Mouse (Mus musculus): ENCODE measurements around the gene Pofut2. TPM values are rescaled to one million over a fixed set of nuclear protein-coding genes. Genes with fewer than 3 reads are reported as not detected.

Gene Pofut2
- total RNA-seq (2018; cell fraction: chromatin; rRNA removed), result 100 to 1,000 TPM in 9 of 26 experiments, 10 to 100 TPM in 17; 27.2 to 323 (median 74.2) TPM
- 10 to 100 TPM; 30.4 to 85.8 (median 50.3) TPM for total RNA-seq (2018; cell fraction: cytosol; rRNA removed)
- total RNA-seq (2018; cell fraction: nucleus; rRNA removed), result 100 to 1,000 TPM in 5 of 26 experiments, 10 to 100 TPM in 21; 37.1 to 164 (median 63.5) TPM
- 44.9 to 65.4 TPM (median 49.4 TPM) in 3 replicates for polyA plus RNA-seq (2018)

DNA sequence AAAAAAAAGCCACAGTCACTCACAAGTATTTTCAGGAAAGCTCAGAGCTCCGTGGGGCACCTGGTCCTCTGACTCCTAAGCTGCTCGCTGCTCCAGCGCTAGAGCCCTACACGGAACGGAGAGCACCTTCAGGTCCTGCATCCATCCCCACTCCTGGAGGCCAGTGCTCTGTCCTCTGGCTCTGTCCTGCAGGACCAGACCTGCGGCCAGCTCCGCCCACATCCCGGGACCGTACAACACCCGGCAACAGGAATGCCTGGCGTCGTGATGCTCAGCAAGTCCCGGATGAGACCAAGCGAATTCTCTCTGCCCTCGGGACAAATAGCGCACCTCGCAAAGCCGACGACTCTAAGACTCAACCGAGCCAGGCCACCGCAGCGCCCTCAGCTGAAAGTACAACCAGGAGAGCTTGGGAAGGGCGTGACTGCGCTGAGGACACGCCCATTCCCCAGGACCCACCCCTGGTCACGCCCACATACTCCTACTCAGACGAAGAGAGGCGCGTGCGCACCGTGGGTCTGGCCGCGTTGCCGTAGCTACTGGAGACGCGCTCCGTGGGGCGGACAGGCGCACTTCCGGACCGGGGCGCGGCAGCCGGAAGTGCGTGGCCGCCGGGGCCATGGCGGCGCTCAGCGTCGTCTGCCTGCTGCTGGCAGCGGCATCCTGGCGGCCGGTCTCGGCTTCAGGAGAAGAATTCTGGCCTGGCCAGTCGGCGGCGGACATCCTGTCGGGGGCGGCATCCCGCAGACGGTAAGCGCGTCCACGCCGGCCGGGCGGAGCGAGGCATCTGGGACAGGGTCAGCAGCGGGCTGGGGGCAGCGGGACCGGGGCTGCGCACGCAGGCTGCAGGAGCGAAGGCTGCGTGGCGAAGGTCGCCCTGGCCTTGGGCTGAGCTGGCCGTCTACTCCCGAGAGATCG, at the start of gene Pofut2:
Gene Pofut2, plus strand, starts transcription at position 515 of the 918 bp plus-strand sequence.
- WGBS (ENCODE audit: missing documents), result under 1% methylated on average over 77 of the region's 81 CpGs
- peak within 1 kb of the TSS; percentile 78 for H3K4me3 ChIP-seq (ENCODE audit: inconsistent target)
- peak within 1 kb of the TSS; percentile 54 for H3K27ac ChIP-seq
- peaks cover 34% of the 10 kb centered on the region for H3K79me2 ChIP-seq (ENCODE audit: inconsistent target)
- peaks cover 27% of the 10 kb centered on the region for H3K36me3 ChIP-seq (ENCODE audit: inconsistent target)

- 89% methylated on average over 5 of the region's 5 CpGs for WGBS (ENCODE audit: missing documents)
- H3K4me3 ChIP-seq (ENCODE audit: inconsistent target), result no peak overlapping the region
- H3K36me3 ChIP-seq (ENCODE audit: inconsistent target), result no peaks in the 10 kb centered on the region
- H3K27ac ChIP-seq, result 0 out of 2 replicates have a peak overlapping the region, but pooled peaks have one; percentile 0
- H3K79me2 ChIP-seq (ENCODE audit: inconsistent target), result no peaks in the 10 kb centered on the region
Measured at GRCm38 (mm10) chr10:77209261-77209660, 49.8 kb upstream of the Pofut2 start.

- WGBS (ENCODE audit: missing documents), result 60% methylated on average over 3 of the region's 3 CpGs
- peak overlapping the region; percentile 90 for H3K27ac ChIP-seq
- H3K4me3 ChIP-seq (ENCODE audit: inconsistent target), result no peak overlapping the region
Measured at GRCm38 (mm10) chr10:77210666-77211065, 48.4 kb upstream of the Pofut2 start.

GRCm38 (mm10) chr10:77211116-77211570, 47.9 kb upstream of the Pofut2 start:
- H3K79me2 ChIP-seq (ENCODE audit: inconsistent target), result no peaks in the 10 kb centered on the region
- WGBS (ENCODE audit: missing documents), result 12% methylated on average over 9 of the region's 11 CpGs
- H3K36me3 ChIP-seq (ENCODE audit: inconsistent target), result no peaks in the 10 kb centered on the region
- peak overlapping the region; percentile 90 for H3K27ac ChIP-seq
- H3K4me3 ChIP-seq (ENCODE audit: inconsistent target), result no peak overlapping the region

More at GRCm38 (mm10) chr10:77210666-77211065, 48.4 kb upstream of the Pofut2 start:
- no peaks in the 10 kb centered on the region for H3K79me2 ChIP-seq (ENCODE audit: inconsistent target)
- H3K36me3 ChIP-seq (ENCODE audit: inconsistent target), result no peaks in the 10 kb centered on the region

GRCm38 (mm10) chr10:77212354-77213120, 46.5 kb upstream of the Pofut2 start:
- Histone ChIP-seq H3K36me3 (ENCODE audit: inconsistent target) (no peaks in the 10 kb centered on the region), H3K79me2 (ENCODE audit: inconsistent target) (no peaks in the 10 kb centered on the region), H3K4me3 (ENCODE audit: inconsistent target) (no peak overlapping the region), H3K27ac (peak overlapping the region; percentile 90)
- 97% methylated on average over 6 of the region's 6 CpGs for WGBS (ENCODE audit: missing documents)

- Histone ChIP-seq H3K36me3 (ENCODE audit: inconsistent target) (no peaks in the 10 kb centered on the region), H3K79me2 (ENCODE audit: inconsistent target) (no peaks in the 10 kb centered on the region), H3K27ac (no peak overlapping the region), H3K4me3 (ENCODE audit: inconsistent target) (no peak overlapping the region)
- 94% methylated on average over 5 of the region's 5 CpGs for WGBS (ENCODE audit: missing documents)
Measured at GRCm38 (mm10) chr10:77213483-77213882, 45.5 kb upstream of the Pofut2 start.

- H3K79me2 ChIP-seq (ENCODE audit: inconsistent target), result no peaks in the 10 kb centered on the region
- no peaks in the 10 kb centered on the region for H3K36me3 ChIP-seq (ENCODE audit: inconsistent target)
- no peak overlapping the region for H3K4me3 ChIP-seq (ENCODE audit: inconsistent target)
- H3K27ac ChIP-seq, result peak overlapping the region; percentile 42
- 46% methylated on average over 8 of the region's 8 CpGs for WGBS (ENCODE audit: missing documents)
Measured at GRCm38 (mm10) chr10:77214586-77214985, 44.4 kb upstream of the Pofut2 start.

DNA sequence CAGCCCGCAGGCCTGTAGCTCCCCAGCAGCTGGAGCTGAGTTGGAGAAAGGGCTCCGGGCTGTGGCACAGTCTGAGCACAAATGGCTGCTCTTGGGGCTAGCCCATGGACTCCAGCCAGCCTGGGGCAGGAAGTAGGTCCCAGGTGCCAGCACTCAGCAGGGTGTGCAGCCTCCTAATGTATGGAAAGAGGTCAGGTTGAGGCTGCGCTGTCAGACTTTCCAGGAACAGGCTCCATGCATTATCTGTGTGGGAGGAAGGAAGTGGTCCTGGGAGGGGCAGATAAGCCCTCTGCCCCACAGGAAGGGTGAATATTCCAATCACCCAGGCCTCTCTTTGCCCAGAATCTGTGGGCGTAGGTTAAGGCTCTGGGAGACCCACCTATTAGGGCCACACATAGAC, 43.4 kb upstream of the Pofut2 start:
- no peaks in the 10 kb centered on the region for H3K79me2 ChIP-seq (ENCODE audit: inconsistent target)
- no peak overlapping the region for H3K27ac ChIP-seq
- H3K36me3 ChIP-seq (ENCODE audit: inconsistent target), result no peaks in the 10 kb centered on the region
- WGBS (ENCODE audit: missing documents), result 75% methylated on average over 4 of the region's 4 CpGs
- no peak overlapping the region for H3K4me3 ChIP-seq (ENCODE audit: inconsistent target)

DNA sequence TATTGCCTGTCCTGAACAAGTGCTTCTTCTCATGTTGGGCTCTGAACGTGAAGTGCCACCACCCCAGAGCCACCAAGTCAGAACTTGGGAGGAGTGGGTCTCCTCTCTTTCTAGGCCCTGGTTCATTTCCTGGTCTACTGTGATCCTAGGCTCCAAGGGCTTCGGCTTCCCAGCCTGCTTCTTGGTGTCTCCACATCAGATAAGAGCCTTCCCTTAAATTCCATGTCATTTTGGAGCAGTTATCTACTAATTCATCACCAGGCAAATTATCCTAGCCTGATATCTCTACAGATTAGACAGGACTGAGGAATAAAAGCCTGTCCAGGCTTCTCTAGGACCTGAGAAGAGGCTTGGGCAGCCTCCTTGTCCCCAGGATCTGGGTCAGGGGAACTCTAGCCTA, 42.7 kb upstream of the Pofut2 start:
- Histone ChIP-seq H3K79me2 (ENCODE audit: inconsistent target) (no peaks in the 10 kb centered on the region), H3K27ac (no peak overlapping the region), H3K36me3 (ENCODE audit: inconsistent target) (no peaks in the 10 kb centered on the region), H3K4me3 (ENCODE audit: inconsistent target) (no peak overlapping the region)
- WGBS (ENCODE audit: missing documents), result 94% methylated on average over 2 of the region's 2 CpGs

DNA sequence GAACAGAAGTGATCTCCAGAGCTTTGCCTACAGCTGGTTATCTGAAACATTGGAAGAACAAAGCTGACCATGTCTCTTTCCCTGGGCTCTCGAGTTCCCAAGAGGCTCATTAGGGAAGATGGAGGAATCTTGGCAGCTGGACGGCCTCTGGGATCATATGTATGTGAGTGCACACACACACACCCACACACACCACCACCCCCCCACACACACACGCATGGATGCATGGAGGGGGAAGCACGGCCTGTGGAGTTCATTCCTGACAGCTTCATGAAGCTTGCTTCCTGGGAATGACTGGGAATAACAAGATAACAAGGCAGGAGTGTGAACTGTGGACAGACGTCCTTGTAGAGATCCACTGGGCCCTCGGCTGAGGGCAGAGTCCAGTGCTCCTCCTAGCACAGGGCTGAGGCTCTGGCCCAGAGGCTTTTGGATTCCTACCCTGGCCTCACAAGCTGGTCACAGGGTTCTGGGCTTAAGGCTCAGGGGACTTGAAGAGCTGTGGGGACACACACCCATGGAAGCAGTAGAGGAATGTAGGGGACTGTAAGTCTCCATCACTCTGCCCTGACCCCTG, 41.8 kb upstream of the Pofut2 start:
- Histone ChIP-seq H3K36me3 (ENCODE audit: inconsistent target) (no peaks in the 10 kb centered on the region), H3K4me3 (ENCODE audit: inconsistent target) (no peak overlapping the region), H3K27ac (no peak overlapping the region), H3K79me2 (ENCODE audit: inconsistent target) (no peaks in the 10 kb centered on the region)
- WGBS (ENCODE audit: missing documents), result 88% methylated on average over 5 of the region's 6 CpGs

DNA sequence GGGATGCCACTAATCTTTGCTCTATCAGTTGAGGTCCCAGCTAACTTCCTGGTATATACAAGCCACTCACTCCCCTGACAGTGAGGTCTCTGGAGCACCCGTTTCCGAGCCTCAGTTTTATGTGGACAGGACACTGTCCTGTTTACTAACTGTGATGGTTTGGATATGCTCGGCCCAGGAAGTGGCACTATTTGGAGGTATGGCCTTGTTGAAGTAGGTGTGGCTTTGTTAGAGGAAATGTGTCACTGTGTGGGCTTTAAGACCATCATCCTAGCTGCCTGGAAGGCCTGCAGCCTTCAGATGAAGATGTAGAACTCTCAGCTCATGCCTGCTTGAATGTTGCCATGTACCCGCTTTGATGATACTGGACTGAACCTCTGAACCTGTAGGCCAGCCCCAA, 41.0 kb upstream of the Pofut2 start:
- WGBS (ENCODE audit: missing documents), result 88% methylated on average over 4 of the region's 4 CpGs
- Histone ChIP-seq H3K79me2 (ENCODE audit: inconsistent target) (no peaks in the 10 kb centered on the region), H3K36me3 (ENCODE audit: inconsistent target) (no peaks in the 10 kb centered on the region), H3K27ac (no peak overlapping the region), H3K4me3 (ENCODE audit: inconsistent target) (no peak overlapping the region)

DNA sequence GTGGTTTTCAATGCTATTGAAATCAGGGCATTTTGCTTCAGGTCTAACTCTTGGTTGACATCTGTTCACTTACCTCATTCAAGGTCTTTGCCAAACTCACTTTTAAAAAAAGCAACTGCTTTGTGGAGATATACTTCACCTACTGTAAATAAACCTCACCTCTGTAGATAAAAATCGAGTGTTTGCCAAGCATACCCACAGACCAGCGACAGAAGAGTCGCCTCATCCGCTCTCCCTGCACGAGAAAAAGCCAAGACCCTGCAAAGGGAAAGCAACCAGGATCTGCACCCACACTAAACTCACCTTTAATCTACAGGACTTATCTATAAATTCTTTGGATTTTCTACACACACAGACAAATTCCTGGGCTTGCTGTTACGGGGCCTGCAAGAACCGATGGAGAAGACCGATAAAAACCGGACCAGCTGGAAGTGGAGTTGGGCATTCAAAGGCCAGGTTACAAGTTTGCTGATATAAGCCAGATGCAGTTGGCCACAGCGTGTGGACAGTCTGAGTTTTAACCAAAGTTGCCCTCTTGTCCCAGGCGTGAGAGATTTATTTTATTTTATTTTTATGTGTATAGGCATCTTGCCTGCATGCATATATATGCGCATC, 39.5 kb upstream of the Pofut2 start:
- H3K36me3 ChIP-seq (ENCODE audit: inconsistent target), result no peaks in the 10 kb centered on the region
- H3K4me3 ChIP-seq (ENCODE audit: inconsistent target), result no peak overlapping the region
- H3K27ac ChIP-seq, result no peak overlapping the region
- no peaks in the 10 kb centered on the region for H3K79me2 ChIP-seq (ENCODE audit: inconsistent target)
- 95% methylated on average over 12 of the region's 12 CpGs for WGBS (ENCODE audit: missing documents)

GRCm38 (mm10) chr10:77221108-77221507, 37.9 kb upstream of the Pofut2 start:
- WGBS (ENCODE audit: missing documents), result 5% methylated on average over 11 of the region's 11 CpGs
- no peak overlapping the region for H3K4me3 ChIP-seq (ENCODE audit: inconsistent target)
- H3K27ac ChIP-seq, result no peak overlapping the region
- H3K36me3 ChIP-seq (ENCODE audit: inconsistent target), result no peaks in the 10 kb centered on the region
- H3K79me2 ChIP-seq (ENCODE audit: inconsistent target), result no peaks in the 10 kb centered on the region

Data from macrophage (primary cell).